Mouse (Mus musculus) hindbrain, postnatal 0 days (tissue): ENCODE measurements around the gene Senp1. TPM values are rescaled to one million over a fixed set of nuclear protein-coding genes. Genes with fewer than 3 reads are reported as not detected.

Experiments
- ATAC-seq: fragments of 200-750 bp; cut with Nextera tagmentation; 2 replicates; pipeline ENCODE4 v1.8.0; 2017; ENCODE audit warnings: mild to moderate bottlenecking, moderate TSS enrichment, moderate library complexity
- DNase-seq: peaks from one replicate; pipeline ENCODE4 v3.0.0-alpha.2; 2015; ENCODE audit warnings: low spot score
- H3K27ac ChIP-seq: fragments of 300-500 bp; sonication (generic); 2 replicates; pipeline ENCODE4 v1.5.1; 2014; ENCODE audit warnings: mild to moderate bottlenecking
- H3K27me3 ChIP-seq: fragments of 300-500 bp; sonication (generic); 2 replicates; pipeline ENCODE4 v1.6.1; 2014; ENCODE audit warnings: low read length, mixed read lengths; ENCODE audit not compliant: insufficient read depth
- H3K36me3 ChIP-seq: fragments of 300-500 bp; sonication (generic); 2 replicates; pipeline ENCODE4 v1.6.1; 2014; ENCODE audit warnings: low read length, mixed read lengths; ENCODE audit not compliant: insufficient read depth
- H3K4me1 ChIP-seq: fragments of 300-500 bp; sonication (generic); 2 replicates; pipeline ENCODE4 v1.6.1; 2014; ENCODE audit warnings: antibody characterized with exemption, low read length, mixed read lengths; ENCODE audit not compliant: insufficient read depth
- H3K4me2 ChIP-seq: fragments of 300-500 bp; sonication (generic); 2 replicates; pipeline ENCODE4 v1.6.1; 2014; ENCODE audit warnings: low read depth, mild to moderate bottlenecking, low read length, moderate library complexity, mixed read lengths
- H3K4me3 ChIP-seq: fragments of 300-500 bp; sonication (generic); 2 replicates; pipeline ENCODE4 v1.5.1; 2014; ENCODE audit warnings: low read length
- H3K9ac ChIP-seq: fragments of 300-500 bp; sonication (generic); replicated peaks from 2 replicates; pipeline ENCODE4 v1.6.1; 2014; ENCODE audit warnings: mild to moderate bottlenecking, low read length, moderate library complexity, mixed read lengths
- H3K9me3 ChIP-seq: fragments of 300-500 bp; sonication (generic); 2 replicates; pipeline ENCODE4 v1.6.1; 2016; ENCODE audit warnings: low read length, mixed read lengths
- CTCF ChIP-seq: IDR thresholded peaks from 2 replicates; pipeline ENCODE4 v1.5.1; 2016; ENCODE audit warnings: antibody characterized with exemption, control low read depth, low read depth
- WGBS: fragments of 180-500 bp; shearing (Covaris S2); extraction: QIAGEN DNeasy Blood & Tissue Kit; methylation state at CpG from one replicate; pipeline ENCODE4 v1.1.7; 2014; 5-methylcytosine and 5-hydroxymethylcytosine counted together
- polyA plus RNA-seq: library from polyadenylated mRNA; unstranded; fragments of >200 nt; fragmentation: Nextera tagmentation; extraction: Ambion mirVana; gene quantifications from 2 replicates; pipeline ENCODE4 v1.2.1, GENCODE M21; 2015
- total RNA-seq: library from RNA; depleted of rRNA; stranded (reverse); fragments of >200 nt; gene quantifications from 2 replicates; pipeline ENCODE4 v1.2.3, GENCODE M21; 2014

Gene Senp1
- total and polyA plus RNA-seq, 2 experiments from 2014 or later, result 12.5 to 15.0 TPM

- H3K4me3 ChIP-seq, result no peak overlapping the region
- H3K9ac ChIP-seq, result no peak overlapping the region
- H3K4me1 ChIP-seq, result no peaks in the 10 kb centered on the region
- no peaks in the 10 kb centered on the region for H3K9me3 ChIP-seq
- TF ChIP-seq CTCF, result no peak
- DNase-seq (no peak), ATAC-seq (no peak)
- H3K27me3 ChIP-seq, result no peaks in the 10 kb centered on the region
- H3K4me2 ChIP-seq, result no peak overlapping the region
- peaks cover 56% of the 10 kb centered on the region for H3K36me3 ChIP-seq
- no peak overlapping the region for H3K27ac ChIP-seq
- WGBS, result 96% methylated on average over 12 of the region's 12 CpGs
These were observed 26.9 kb downstream of the Senp1 start for GRCm38 (mm10) chr15:98066602-98067001.

GRCm38 (mm10) chr15:98065881-98066280 lies 27.7 kb downstream of the Senp1 start:
- no peaks in the 10 kb centered on the region for H3K4me1 ChIP-seq
- H3K27ac ChIP-seq, result no peak overlapping the region
- H3K27me3 ChIP-seq, result no peaks in the 10 kb centered on the region
- no peak for TF ChIP-seq CTCF
- H3K36me3 ChIP-seq, result peaks cover 58% of the 10 kb centered on the region
- no peak for DNase-seq
- no peak for ATAC-seq
- H3K9me3 ChIP-seq, result no peaks in the 10 kb centered on the region
- WGBS, result 82% methylated on average over 5 of the region's 5 CpGs
- no peak overlapping the region for H3K9ac ChIP-seq
- H3K4me3 ChIP-seq, result no peak overlapping the region
- no peak overlapping the region for H3K4me2 ChIP-seq

- Histone ChIP-seq H3K4me3 (no peak overlapping the region), H3K9ac (no peak overlapping the region), H3K27ac (no peak overlapping the region), H3K9me3 (no peaks in the 10 kb centered on the region), H3K4me2 (no peak overlapping the region), H3K4me1 (no peaks in the 10 kb centered on the region), H3K36me3 (peaks cover 48% of the 10 kb centered on the region), H3K27me3 (no peaks in the 10 kb centered on the region)
- TF ChIP-seq CTCF, result peak; percentile 80
- ATAC-seq (0 out of 2 replicates have a peak, but pooled peaks have one; percentile 56), DNase-seq (peak; percentile 85)
- WGBS, result 21% methylated on average over 5 of the region's 5 CpGs
These were observed 38.3 kb downstream of the Senp1 start for GRCm38 (mm10) chr15:98055246-98055645.

- 88% methylated on average over 5 of the region's 5 CpGs for WGBS
These were observed 41.9 kb downstream of the Senp1 start for GRCm38 (mm10) chr15:98051685-98052084.

GRCm38 (mm10) chr15:98048918-98049700 lies 44.4 kb downstream of the Senp1 start:
- H3K4me1 ChIP-seq, result no peaks in the 10 kb centered on the region
- no peak for ATAC-seq
- H3K36me3 ChIP-seq, result peaks cover 56% of the 10 kb centered on the region
- H3K27me3 ChIP-seq, result no peaks in the 10 kb centered on the region
- no peak for TF ChIP-seq CTCF
- no peak for DNase-seq
- no peak overlapping the region for H3K27ac ChIP-seq
- no peak overlapping the region for H3K9ac ChIP-seq
- no peaks in the 10 kb centered on the region for H3K9me3 ChIP-seq
- no peak overlapping the region for H3K4me2 ChIP-seq
- WGBS, result 90% methylated on average over 13 of the region's 13 CpGs
- no peak overlapping the region for H3K4me3 ChIP-seq

More at GRCm38 (mm10) chr15:98051685-98052084, 41.9 kb downstream of the Senp1 start:
- DNase-seq (no peak), ATAC-seq (no peak)
- Histone ChIP-seq H3K9me3 (no peaks in the 10 kb centered on the region), H3K27ac (no peak overlapping the region), H3K36me3 (peaks cover 43% of the 10 kb centered on the region), H3K9ac (no peak overlapping the region), H3K4me2 (no peak overlapping the region), H3K27me3 (no peaks in the 10 kb centered on the region), H3K4me1 (no peaks in the 10 kb centered on the region), H3K4me3 (no peak overlapping the region)
- TF ChIP-seq CTCF, result no peak

GRCm38 (mm10) chr15:98044387-98044786 lies 49.2 kb downstream of the Senp1 start:
- Histone ChIP-seq H3K27me3 (no peaks in the 10 kb centered on the region), H3K9ac (no peak overlapping the region), H3K27ac (no peak overlapping the region), H3K4me3 (no peak overlapping the region), H3K9me3 (no peaks in the 10 kb centered on the region), H3K4me1 (no peaks in the 10 kb centered on the region), H3K4me2 (no peak overlapping the region), H3K36me3 (peaks cover 61% of the 10 kb centered on the region)
- TF ChIP-seq CTCF, result peak; percentile 37
- DNase-seq (no peak), ATAC-seq (no peak)
- 96% methylated on average over 5 of the region's 5 CpGs for WGBS

GRCm38 (mm10) chr15:98043967-98044366 lies 49.6 kb downstream of the Senp1 start:
- Histone ChIP-seq H3K4me1 (no peaks in the 10 kb centered on the region), H3K27me3 (no peaks in the 10 kb centered on the region), H3K4me2 (no peak overlapping the region), H3K9ac (no peak overlapping the region), H3K27ac (no peak overlapping the region), H3K36me3 (peaks cover 65% of the 10 kb centered on the region), H3K9me3 (no peaks in the 10 kb centered on the region), H3K4me3 (no peak overlapping the region)
- DNase-seq, result no peak
- no peak for ATAC-seq
- 96% methylated on average over 6 of the region's 6 CpGs for WGBS
- TF ChIP-seq CTCF, result no peak
